Mouse (Mus musculus) stomach, embryonic 14.5 days (tissue): ENCODE data around the gene Micu2. TPM values are rescaled to one million over a fixed set of nuclear protein-coding genes. Genes with fewer than 3 reads are reported as not detected.
A peak's percentile ranks its signal among the peaks of the same experiment; 100 is the strongest.

ENCODE experiments used
- ATAC-seq: fragments of 200-750 bp; cut with Nextera tagmentation; 2 replicates; pipeline ENCODE4 v1.8.0; 2017; ENCODE audit warnings: low read depth, moderate TSS enrichment; ENCODE audit not compliant: insufficient number of reproducible peaks, insufficient read depth, low FRiP score
- H3K27ac ChIP-seq: fragments of 300-500 bp; sonication (generic); 2 replicates; pipeline ENCODE4 v1.5.1; 2014; ENCODE audit warnings: mild to moderate bottlenecking, low read length, moderate library complexity, mixed read lengths
- H3K27me3 ChIP-seq: fragments of 300-500 bp; sonication (generic); 2 replicates; pipeline ENCODE4 v1.6.1; 2014; ENCODE audit warnings: low read length, control low read depth, mixed read lengths; ENCODE audit not compliant: control insufficient read depth, insufficient read depth
- H3K36me3 ChIP-seq: fragments of 300-500 bp; sonication (generic); 2 replicates; pipeline ENCODE4 v1.6.1; 2014; ENCODE audit warnings: mild to moderate bottlenecking, control low read depth, low read length, moderate library complexity, mixed read lengths; ENCODE audit not compliant: control insufficient read depth, insufficient read depth
- H3K4me1 ChIP-seq: fragments of 300-500 bp; sonication (generic); 2 replicates; pipeline ENCODE4 v1.6.1; 2014; ENCODE audit warnings: low read length, control low read depth, mixed read lengths; ENCODE audit not compliant: control insufficient read depth, insufficient read depth
- H3K4me2 ChIP-seq: fragments of 300-500 bp; sonication (generic); replicated peaks from 2 replicates; pipeline ENCODE4 v1.6.1; 2014; ENCODE audit warnings: low read depth, low read length, control low read depth
- H3K4me3 ChIP-seq: fragments of 300-500 bp; sonication (generic); 2 replicates; pipeline ENCODE4 v1.5.1; 2014; ENCODE audit warnings: low read depth, low read length, control low read depth
- H3K9ac ChIP-seq: fragments of 300-500 bp; sonication (generic); replicated peaks from 2 replicates; pipeline ENCODE4 v1.6.1; 2014; ENCODE audit warnings: low read depth, mild to moderate bottlenecking, control low read depth, low read length, moderate library complexity, mixed read lengths
- H3K9me3 ChIP-seq: fragments of 300-500 bp; sonication (generic); 2 replicates; pipeline ENCODE4 v1.6.1; 2016; ENCODE audit warnings: low read depth, low read length, control low read depth; ENCODE audit not compliant: control insufficient read depth
- WGBS: fragments of 180-500 bp; shearing (Covaris S2); extraction: QIAGEN DNeasy Blood & Tissue Kit; methylation state at CpG from one replicate; pipeline ENCODE4 v1.1.7; 2014; 5-methylcytosine and 5-hydroxymethylcytosine counted together
- polyA plus RNA-seq: library from polyadenylated mRNA; unstranded; fragments of >200 nt; fragmentation: Nextera tagmentation; extraction: Ambion mirVana; gene quantifications from 2 replicates; pipeline ENCODE4 v1.2.1, GENCODE M21; 2014

Micu2 gene
- 54.9 and 59.3 TPM in 2 replicates for polyA plus RNA-seq

GRCm38 (mm10) chr14:57998526-57999401 lies at the start of gene Micu2:
Gene Micu2 (minus strand): TSS chr14:57999262.
- Histone ChIP-seq H3K36me3 (no peaks in the 10 kb centered on the region), H3K4me1 (no peaks in the 10 kb centered on the region), H3K4me2 (peak within 1 kb of the TSS; percentile 72), H3K4me3 (peak within 1 kb of the TSS; percentile 91), H3K27ac (peak within 1 kb of the TSS; percentile 84), H3K27me3 (no peaks in the 10 kb centered on the region), H3K9ac (peak within 1 kb of the TSS; percentile 90), H3K9me3 (no peaks in the 10 kb centered on the region)
- ATAC-seq: peak; percentile 93
- WGBS: 2% methylated on average over 74 of the region's 76 CpGs

GRCm38 (mm10) chr14:58046639-58047284 lies 47.7 kb upstream of the Micu2 start:
- Histone ChIP-seq H3K27me3 (no peaks in the 10 kb centered on the region), H3K9ac (no peak overlapping the region), H3K4me1 (0 out of 2 replicates have a peak, but pooled peaks cover 2% of the 10 kb centered on the region), H3K36me3 (no peaks in the 10 kb centered on the region), H3K9me3 (no peaks in the 10 kb centered on the region), H3K4me2 (no peak overlapping the region), H3K4me3 (no peak overlapping the region), H3K27ac (no peak overlapping the region)
- ATAC-seq: peak; percentile 82
- 59% methylated on average over 4 of the region's 4 CpGs for WGBS

- no peak overlapping the region for H3K27ac ChIP-seq
- ATAC-seq: no peak
Observed at GRCm38 (mm10) chr14:58036174-58036573, 37.1 kb upstream of the Micu2 start.

DNA sequence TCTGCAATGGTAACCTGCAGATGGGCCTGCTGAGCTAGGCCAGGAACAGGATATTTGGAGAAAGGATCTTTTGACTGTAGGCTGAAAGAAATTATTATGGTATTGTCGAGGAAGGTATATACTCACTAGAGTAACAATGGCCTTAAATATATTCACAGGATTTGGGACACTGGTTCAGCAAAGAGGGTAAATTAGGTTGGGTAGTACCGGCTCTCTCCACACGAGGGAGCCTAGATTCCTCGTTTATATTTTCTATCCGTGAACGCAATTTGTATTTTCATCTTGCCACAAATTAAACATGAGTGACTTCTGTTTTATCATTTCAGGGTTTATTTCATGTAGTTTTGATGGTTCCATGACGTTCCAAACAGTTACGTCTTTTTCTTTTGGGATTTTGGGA lies 35.5 kb upstream of the Micu2 start:
- Histone ChIP-seq H3K4me3 (no peak overlapping the region), H3K36me3 (no peaks in the 10 kb centered on the region), H3K27ac (no peak overlapping the region), H3K9ac (no peak overlapping the region), H3K4me2 (no peak overlapping the region), H3K9me3 (no peaks in the 10 kb centered on the region), H3K4me1 (no peaks in the 10 kb centered on the region), H3K27me3 (no peaks in the 10 kb centered on the region)
- ATAC-seq: no peak
- WGBS: 8% methylated on average over 8 of the region's 8 CpGs

More at GRCm38 (mm10) chr14:58036174-58036573, 37.1 kb upstream of the Micu2 start:
- Histone ChIP-seq H3K9ac (no peak overlapping the region), H3K4me1 (no peaks in the 10 kb centered on the region), H3K9me3 (no peaks in the 10 kb centered on the region), H3K27me3 (no peaks in the 10 kb centered on the region), H3K4me2 (no peak overlapping the region), H3K36me3 (no peaks in the 10 kb centered on the region), H3K4me3 (no peak overlapping the region)
- 60% methylated on average over 6 of the region's 6 CpGs for whole genome bisulfite sequencing

- H3K27me3 ChIP-seq: no peaks in the 10 kb centered on the region
- no peaks in the 10 kb centered on the region for H3K9me3 ChIP-seq
- H3K9ac ChIP-seq: no peak overlapping the region
- H3K4me1 ChIP-seq: no peaks in the 10 kb centered on the region
- H3K4me3 ChIP-seq: no peak overlapping the region
- 43% methylated on average over 2 of the region's 2 CpGs for WGBS
- ATAC-seq: no peak
- no peak overlapping the region for H3K27ac ChIP-seq
- no peaks in the 10 kb centered on the region for H3K36me3 ChIP-seq
- no peak overlapping the region for H3K4me2 ChIP-seq
Observed at GRCm38 (mm10) chr14:58018869-58019268, 19.8 kb upstream of the Micu2 start.

GRCm38 (mm10) chr14:58003852-58004251 lies 4.8 kb upstream of the Micu2 start:
- 38% methylated on average over 6 of the region's 6 CpGs for WGBS
- no peak for ATAC-seq
- H3K27ac ChIP-seq: no peak overlapping the region
- no peak overlapping the region for H3K4me3 ChIP-seq
- H3K27me3 ChIP-seq: no peaks in the 10 kb centered on the region
- H3K36me3 ChIP-seq: no peaks in the 10 kb centered on the region
- no peak overlapping the region for H3K9ac ChIP-seq
- no peaks in the 10 kb centered on the region for H3K4me1 ChIP-seq
- H3K4me2 ChIP-seq: no peak overlapping the region
- no peaks in the 10 kb centered on the region for H3K9me3 ChIP-seq

DNA sequence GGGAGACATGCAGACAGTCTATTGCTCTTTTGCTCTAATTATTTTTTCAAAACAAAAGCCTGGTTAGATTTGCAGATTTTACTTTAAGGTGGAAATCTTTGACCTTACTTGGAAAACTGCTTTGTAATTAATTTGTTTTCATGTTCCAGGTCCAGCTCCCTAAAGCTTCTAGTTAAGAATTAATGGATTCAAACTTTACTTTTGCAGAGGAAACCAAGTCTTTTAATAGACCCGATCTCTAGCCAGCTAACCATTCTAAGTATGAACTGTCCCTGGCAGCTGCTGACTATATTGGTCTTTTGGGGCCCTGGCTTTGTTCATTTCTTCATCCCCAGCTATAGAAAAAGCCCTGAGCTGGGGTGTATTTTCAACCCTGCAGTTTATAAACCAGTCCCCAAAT lies 3.1 kb upstream of the Micu2 start:
- H3K4me3 ChIP-seq: no peak overlapping the region
- ATAC-seq: no peak
- H3K9ac ChIP-seq: no peak overlapping the region
- no peaks in the 10 kb centered on the region for H3K9me3 ChIP-seq
- H3K36me3 ChIP-seq: no peaks in the 10 kb centered on the region
- no peaks in the 10 kb centered on the region for H3K4me1 ChIP-seq
- 81% methylated on average over 1 of the region's 1 CpGs for WGBS
- H3K27ac ChIP-seq: no peak overlapping the region
- no peak overlapping the region for H3K4me2 ChIP-seq
- H3K27me3 ChIP-seq: no peaks in the 10 kb centered on the region

- Histone ChIP-seq H3K9me3 (no peaks in the 10 kb centered on the region), H3K27ac (peak overlapping the region; percentile 84), H3K4me3 (peak overlapping the region; percentile 91), H3K4me2 (peak overlapping the region; percentile 72), H3K9ac (no peak overlapping the region), H3K27me3 (no peaks in the 10 kb centered on the region), H3K36me3 (no peaks in the 10 kb centered on the region), H3K4me1 (no peaks in the 10 kb centered on the region)
- ATAC-seq: no peak
- WGBS: 32% methylated on average over 5 of the region's 5 CpGs
Observed at GRCm38 (mm10) chr14:57999402-57999734, 306 bp upstream of the Micu2 start.
